Mouse (Mus musculus) kidney, adult 8-10 months (tissue): ENCODE measurements around the gene Ehbp1l1.

Source experiments
- DNase-seq, 2 experiments: peaks; one replicate each; pipeline ENCODE4 v3.0.0; 2022

Ehbp1l1 gene

DNA sequence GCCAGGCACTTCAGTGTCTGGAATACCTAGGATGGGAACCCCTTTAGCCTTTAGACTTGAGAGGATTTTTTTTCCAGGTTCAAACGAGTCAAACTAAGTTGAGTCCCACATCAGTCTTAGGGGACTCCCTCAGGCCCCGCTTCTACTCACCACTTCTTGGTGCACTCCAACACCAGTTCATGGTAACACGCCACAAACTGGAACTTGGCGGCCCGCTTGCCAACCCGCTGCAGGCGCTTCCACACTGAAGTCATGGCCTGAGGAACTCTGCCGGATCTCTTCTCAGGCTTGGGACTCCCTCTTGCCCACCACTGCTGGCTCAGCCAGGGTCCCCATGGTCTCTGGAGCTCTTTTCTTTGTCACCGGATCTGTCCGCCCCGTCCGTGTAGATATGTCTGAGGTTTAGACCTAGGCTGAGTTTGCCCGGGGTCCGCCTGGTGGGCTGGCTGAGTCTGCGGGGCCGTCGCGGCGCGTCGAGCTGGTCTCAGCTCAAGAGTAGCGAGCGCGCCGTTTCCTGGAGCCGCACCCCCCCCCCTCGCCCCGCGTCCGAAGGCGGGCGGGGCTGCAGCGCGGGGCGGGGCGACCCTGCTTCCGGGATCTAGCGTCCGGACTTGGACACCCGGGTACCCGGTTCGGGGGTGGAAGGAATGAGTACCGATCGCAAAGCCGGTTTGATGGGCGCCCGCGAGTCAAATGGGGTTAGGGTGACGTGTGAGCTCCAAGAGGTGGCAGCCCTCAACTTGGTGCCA, at the start of gene Ehbp1l1:
Ehbp1l1 (minus strand) TSS at position 551 of the 749 bp plus-strand sequence.
- peak in 1 of 2 experiments; percentile 55 for DNase-seq

DNA sequence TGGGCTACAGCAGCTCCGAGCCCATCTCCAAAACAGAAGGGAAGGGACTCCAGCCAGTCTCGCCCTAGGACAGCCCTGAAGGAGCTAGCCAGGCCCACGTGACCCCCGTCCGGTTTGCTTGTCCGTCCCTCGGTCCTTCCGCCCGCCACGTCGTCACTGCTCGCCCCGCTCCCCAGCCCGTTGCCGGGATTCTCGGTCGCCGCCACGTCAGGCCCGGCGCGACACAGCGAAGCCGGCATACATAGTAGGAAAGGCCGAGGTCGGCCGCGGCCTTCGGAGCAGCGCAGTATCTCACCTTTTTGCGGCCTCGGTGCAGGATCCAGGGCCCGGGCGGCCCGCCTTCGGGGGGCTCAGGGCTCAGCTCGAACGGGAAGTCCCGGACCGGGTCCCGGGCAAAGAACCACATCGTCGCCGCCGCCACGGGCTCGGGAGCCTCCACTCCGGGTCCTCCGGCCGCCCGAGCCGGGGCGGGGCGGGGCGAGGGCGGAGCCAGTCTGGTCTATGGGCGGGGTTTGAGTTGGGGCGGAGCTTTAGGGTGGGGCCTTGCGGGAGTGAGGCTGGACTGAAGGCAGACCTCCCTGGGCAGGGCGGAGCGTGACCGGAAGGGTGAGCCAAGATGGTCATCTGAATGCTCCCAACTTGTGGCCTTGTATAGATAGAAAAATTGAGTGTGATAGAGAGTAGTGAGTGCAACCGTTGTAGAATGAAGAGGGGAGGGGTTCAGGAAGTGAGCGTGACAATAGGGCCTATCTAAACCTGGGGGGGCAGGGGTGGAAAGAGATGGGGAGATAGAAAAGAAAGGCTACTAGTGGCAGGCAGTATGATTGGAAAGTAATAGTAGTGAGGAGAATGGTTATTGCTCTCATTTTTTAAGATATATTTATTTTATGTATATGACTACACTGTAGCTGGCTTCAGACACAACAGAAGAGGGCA, 45.1 kb upstream of the Ehbp1l1 start, which contains the start of gene Scyl1:
Scyl1 (minus strand) TSS at position 495 of the 936 bp plus-strand sequence.
- DNase-seq = peak; percentile 95 to 97

DNA sequence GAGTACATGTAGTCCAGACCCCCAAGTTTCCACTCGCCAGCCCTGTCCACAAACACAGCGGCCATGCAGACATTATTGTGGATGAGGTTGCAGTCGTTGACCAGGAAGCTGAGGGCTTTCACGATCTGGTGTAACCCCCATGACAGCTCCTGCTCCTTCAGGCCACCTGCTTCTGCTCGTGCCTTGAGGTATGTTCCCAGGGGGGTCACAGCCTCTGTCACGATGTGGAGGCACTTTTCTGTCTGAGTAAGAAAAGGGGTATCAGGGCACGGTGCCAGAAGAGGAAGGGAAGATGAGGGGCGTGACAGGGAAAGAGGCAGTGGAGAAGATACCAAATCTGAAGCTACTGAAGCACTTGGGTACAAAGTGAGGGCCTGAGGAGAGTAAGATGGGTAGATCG, 44.2 kb upstream of the Ehbp1l1 start:
- no peak for DNase-seq

DNA sequence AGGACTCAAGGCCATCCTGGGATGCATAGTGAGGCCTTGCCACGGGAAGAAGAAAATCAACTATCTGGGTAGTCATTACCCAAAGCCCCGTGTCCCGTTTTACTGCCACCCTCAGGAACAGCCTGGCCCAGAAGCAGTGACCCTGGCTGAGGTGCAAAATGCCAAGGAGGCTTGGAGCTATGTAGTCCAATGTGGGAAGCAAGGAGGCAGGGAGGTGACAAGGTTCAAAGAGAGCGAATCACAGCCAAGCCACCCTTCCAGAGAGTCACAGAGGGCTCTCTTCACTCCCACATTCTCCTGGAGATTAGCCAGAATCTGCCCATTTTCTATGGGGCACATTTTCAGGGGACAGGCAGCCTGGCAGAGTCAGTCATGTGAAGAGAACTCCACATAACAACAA, 41.2 kb upstream of the Ehbp1l1 start:
- DNase-seq = peak in 1 of 2 experiments; percentile 38

DNA sequence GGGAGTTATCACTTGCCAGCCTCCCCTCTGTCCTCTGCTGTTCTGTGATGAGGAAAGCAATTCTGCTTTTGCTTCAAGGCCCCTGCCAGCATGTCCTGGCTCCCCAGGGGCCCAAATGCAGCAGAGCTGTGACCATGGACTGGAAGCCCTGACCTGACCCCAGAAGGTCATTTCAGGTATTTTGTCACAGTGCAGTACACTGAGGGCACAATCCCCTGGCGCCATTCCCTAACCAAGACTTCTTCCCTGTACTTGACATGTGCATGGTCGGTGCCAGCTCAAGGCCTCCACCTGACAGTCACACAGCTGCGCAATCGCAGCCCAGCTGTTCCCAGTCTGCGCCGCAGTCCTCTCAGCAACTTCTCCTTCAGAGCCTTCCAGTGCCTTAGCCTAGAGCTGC, 37.0 kb upstream of the Ehbp1l1 start:
- no peak for DNase-seq

DNA sequence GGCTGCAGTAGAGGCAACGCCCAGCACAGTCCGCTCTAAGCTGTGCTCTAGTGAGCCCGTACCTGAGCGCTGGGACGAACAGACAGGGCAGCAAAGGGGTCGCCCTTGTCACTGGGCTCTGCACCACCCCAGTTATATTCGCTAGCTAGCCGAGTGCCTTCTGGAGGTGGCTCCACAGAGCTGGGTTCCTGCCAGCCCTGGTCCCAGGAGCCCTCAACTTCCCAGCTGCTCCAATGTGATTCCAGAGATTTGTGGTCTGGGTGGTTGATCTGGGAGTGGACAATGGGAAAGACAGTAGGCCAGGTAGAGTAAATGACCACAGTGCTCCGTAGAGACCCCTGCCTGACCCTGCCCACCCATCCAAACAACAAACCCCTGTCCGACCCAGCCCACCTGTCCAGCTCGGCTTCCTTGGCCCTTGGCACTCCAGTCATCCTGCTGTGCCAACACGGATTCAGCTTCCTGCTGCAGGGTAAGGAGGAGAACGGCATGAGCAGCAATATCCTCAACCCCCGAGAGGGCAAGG, 32.8 kb upstream of the Ehbp1l1 start:
- no peak for DNase-seq

DNA sequence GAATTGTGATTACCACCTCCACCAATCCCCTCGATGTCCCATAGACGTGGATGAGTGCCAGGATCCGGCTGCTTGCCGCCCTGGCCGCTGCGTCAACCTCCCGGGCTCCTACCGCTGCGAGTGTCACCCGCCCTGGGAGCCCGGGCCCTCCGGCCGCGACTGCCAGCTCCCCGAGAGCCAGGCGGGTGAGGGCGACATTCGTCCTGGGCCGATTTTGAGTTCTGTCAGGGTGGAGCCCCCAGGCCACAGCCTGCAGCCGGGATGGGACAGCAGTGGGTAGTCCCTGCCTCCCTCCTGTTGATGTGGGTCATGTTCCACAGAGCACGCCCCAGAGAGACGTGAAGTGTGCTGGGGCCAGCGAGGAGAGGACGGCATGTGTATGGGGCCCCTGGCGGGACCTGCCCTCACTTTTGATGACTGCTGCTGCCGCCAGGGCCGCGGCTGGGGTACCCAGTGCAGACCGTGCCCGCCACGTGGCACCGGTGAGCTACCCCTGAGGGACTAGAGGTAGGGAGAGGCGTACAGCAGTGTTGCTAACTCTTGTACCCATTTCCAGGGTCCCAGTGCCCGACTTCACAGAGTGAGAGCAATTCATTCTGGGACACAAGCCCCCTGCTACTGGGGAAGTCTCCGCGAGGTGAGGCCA, 31.0 kb upstream of the Ehbp1l1 start:
- no peak for DNase-seq

DNA sequence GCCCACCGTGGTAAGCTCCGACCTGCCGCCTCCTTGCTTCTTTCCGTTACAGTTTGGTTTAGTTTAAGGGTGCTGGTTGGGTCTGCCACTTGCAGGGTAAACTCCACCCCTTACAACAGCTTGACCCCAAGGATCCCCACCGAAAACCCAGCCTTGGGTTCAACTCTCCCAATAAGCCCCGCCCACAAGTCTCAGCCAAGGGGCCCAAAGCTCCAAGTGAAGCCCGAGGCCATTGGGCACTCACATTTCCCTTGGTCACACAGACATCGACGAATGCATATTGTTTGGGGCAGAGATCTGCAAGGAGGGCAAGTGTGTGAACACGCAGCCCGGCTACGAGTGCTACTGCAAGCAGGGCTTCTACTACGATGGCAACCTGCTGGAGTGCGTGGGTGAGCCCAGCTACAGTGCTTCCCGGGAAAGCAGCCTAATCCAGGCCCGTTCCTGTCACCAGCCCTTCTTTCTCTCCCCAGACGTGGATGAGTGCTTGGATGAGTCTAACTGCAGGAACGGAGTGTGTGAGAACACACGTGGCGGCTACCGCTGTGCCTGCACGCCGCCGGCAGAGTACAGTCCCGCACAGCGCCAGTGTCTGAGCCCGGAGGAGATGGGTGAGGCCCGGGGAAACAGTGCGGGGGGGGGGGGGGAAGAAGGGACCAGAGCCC, 30.3 kb upstream of the Ehbp1l1 start:
- no peak for DNase-seq

DNA sequence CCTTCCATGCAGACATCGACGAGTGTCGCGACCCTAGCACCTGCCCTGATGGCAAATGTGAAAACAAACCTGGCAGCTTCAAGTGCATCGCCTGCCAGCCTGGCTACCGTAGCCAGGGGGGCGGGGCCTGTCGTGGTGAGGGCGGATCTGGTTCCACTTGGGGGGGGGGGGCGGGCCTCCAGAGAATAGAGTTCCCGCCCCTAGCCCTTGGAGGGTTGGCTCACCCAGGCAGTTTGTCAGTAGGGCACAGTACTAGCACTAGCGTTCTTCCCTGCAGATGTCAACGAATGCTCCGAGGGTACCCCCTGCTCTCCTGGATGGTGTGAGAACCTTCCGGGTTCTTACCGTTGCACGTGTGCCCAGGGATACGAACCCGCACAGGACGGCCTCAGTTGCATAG, 25.6 kb upstream of the Ehbp1l1 start:
- peak; percentile 44 to 59 for DNase-seq

DNA sequence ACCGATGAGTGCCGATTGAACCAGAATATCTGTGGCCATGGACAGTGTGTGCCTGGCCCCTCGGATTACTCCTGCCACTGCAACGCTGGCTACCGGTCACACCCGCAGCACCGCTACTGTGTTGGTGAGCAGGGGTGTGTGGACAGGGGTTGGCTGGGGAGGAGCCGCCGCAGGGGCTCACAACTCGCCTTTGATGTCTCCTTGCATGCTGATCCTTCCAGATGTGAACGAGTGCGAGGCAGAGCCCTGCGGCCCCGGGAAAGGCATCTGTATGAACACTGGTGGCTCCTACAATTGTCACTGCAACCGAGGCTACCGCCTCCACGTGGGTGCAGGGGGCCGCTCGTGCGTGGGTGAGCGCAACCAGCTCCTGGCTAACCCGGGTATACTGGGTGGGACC, 24.8 kb upstream of the Ehbp1l1 start:
- DNase-seq = no peak

DNA sequence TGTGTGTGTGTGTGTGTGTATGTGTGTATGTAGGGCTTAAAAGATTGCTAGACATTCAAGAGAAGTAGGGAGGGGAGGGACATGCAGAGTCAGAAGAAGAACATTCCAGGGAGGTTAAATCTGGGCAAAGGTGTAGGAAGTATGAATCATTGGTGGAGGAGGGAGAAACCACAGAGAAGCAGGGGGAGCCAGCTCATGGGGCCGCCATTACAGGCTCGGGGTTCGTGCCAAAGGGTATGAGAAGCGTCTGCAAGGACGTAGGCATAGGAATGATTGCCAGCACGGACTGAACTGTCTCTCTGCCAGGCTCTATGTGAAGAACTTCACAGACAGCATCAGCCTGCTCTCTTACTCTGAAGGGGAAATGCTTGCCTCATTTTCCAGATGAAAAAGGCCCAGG, 23.4 kb upstream of the Ehbp1l1 start:
- no peak for DNase-seq

DNA sequence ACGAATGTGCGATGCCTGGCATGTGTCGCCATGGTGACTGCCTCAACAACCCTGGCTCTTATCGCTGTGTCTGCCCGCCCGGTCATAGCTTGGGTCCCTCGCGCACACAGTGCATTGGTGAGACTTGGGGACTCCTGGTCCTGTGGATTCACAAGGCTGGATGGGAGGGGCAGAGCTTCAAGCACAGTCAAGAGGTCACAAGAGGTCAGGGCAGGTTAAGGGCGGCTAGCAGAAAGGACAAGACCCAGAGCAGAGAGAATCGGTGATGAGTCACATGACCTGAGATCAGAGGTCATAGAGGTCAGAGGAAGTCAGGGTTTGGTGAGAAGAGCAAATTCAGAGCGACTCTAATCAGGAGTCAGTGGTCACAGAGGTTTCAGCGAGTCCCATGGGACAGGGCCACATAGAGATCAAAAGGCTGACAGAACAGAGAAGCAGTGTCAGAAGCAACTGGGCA, 20.8 kb upstream of the Ehbp1l1 start:
- DNase-seq = no peak

DNA sequence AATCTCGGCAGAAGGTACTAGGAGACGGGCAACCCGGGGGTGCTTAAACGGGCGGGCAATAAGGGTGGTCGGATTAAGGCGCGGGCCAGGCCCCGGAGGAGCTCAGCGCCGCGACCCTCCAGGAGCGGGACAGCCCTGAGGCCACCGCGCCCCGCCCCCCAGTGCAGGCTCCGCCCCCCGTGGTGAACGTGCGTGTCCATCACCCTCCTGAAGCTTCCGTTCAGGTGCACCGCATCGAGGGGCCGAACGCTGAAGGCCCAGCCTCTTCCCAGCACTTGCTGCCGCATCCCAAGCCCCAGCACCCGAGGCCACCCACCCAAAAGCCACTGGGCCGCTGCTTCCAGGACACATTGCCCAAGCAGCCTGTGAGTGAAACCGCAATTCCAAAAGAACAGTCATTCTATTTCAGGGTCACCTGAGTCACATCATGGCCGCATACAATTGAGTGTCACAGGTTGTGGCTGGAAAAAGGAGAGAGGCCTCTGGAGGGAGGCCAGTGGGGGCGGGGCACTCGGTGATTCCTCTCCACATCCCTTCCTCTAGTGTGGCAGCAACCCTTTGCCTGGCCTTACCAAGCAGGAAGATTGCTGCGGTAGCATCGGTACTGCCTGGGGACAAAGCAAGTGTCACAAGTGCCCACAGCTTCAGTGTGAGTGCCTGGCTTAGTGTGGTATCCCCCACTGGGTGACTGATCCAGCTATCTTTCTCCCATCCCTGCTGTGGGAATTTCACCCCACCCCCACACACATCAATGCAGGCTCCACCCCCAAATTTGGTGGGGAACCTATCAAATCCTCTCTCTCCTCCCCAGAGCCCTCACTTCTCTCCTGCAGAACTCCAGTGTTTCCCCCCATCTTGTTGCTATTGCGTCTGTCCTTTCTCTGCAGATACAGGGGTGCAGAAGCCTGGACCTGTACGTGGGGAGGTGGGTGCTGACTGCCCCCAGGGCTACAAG, 19.9 kb upstream of the Ehbp1l1 start:
- DNase-seq = no peak

DNA sequence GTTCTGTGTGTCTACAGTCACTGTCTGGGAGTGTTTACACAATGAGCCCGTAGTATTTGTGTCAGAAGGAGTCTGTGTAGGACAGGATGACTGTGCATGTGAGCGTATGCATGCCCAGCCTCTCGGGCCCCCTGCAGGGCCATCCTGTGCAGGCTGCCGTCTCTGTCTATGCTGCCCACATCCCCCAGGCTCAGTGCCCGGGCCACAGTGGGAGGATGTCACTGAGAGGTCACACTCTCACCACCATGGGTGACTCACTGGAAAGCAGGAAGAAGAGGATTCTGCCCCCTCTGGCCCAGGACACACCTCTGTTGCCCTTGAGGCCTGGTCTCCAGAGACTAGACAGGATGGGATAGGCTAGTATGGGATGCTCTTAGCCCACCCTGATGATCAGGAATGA, 17.5 kb upstream of the Ehbp1l1 start:
- DNase-seq = no peak

DNA sequence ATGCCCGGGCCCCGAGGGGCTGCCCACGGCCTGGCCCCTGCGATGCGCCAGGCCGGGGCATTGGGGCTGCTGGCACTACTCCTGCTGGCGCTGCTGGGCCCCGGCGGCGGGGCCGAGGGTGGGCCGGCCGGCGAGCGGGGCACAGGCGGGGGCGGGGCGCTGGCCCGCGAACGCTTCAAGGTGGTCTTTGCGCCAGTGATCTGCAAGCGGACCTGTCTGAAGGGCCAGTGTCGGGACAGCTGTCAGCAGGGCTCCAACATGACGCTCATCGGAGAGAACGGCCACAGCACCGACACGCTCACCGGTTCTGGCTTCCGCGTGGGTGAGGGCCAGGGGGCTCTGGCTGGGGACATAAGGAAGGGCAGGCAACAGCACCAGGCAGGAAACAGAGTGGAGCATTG, 16.1 kb upstream of the Ehbp1l1 start:
- no peak for DNase-seq

DNA sequence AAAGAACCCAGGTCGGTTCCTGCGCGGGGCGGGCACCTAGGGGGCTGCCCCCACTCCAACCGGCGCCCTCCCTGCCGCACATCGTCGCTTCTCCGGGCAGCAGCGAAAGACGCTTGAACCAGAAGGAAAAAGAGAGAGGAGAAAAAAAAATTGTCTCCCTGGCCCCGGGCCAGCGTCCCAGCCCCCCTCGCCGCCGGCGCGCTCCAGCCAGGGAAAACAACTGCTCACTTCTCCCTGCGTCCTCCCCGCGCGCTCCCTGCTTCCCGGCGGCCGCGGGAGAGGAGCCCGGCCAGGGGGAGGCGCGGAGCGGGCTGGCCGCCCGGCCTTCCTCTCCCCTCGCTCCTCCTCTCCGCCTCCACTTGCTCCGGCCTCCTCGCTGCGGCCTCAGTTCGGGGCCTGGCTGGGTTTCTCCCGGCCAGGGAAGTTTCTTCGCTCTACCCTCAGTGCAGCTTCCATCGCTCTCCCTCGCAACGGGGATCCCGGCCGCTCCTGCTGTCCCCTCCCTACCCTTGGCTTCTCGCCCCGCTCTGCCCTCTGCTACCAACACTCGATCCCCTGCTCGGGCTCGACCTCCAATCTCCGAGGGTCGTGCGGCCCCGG, 15.6 kb upstream of the Ehbp1l1 start:
- DNase-seq = peak; percentile 62 to 65

DNA sequence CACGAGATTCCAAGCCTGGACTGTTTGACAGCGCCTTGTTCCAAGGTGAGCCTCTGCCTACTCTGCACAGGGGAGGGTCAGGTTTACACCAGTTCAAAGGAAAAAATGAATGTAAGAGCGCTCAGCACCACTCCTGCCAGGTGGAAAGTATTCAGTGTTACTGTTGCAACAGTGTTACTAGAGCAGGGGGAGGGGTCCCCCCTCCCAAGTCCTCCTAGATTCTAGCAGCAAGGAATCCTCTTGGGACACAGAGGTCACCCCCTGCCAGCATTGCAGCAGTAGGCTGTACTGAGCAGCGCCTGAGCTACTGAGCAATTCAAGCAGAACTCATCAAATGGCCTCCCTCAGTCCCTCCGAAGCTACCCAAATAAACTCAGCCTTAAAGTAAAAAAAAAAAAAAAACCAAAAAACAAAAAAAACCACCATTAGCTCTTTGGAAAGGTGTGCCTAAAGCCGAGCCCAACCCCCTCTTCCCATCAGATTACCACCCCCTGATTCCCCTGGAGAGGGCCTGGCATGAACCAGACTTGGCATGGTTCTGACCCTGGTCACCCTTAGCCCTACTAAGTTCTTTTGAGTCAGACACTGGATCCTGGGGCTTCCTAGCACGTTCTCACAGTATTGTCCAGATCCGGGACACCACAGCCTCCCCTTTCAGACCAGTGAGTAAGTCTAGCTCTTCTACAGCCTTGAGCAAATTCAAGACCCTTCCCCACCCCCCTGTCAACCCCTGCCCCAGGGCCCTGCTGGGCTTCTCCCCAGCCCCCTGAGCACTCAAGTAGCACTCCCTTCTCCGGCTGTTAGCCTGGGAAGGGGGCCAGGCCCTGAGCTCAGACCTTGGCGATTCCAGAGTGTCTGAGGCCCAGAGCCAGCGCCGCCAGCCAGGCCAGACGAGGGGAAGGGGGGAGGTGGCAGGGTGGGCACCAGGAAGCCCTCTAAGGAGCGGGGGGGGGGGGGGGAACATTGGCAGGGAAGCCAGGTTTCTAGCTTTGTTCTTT, 14.5 kb upstream of the Ehbp1l1 start, which contains the start of gene Ltbp3:
Ltbp3 (plus strand) TSS at position 585 of the 998 bp plus-strand sequence.
- peak in 1 of 2 experiments; percentile 34 for DNase-seq

DNA sequence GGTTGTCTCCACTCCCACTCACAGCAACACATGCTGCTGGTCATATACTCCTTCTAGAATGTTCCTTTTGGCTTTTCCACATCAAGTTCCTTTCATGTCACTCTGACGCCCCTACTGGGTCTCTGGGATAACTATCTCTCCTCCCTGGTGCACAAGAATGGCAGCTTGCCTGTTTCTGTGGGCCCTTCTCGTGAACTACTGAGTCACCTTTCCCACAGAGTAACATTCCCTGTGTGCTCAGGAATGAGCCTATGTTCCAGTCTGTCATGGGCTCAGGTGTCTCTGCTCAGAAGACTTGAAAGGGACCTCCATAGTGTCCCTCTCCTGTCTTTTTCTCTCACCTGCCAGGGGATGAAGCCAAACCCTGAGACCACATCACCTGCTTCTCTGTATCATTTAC, 13.3 kb upstream of the Ehbp1l1 start:
- no peak for DNase-seq

DNA sequence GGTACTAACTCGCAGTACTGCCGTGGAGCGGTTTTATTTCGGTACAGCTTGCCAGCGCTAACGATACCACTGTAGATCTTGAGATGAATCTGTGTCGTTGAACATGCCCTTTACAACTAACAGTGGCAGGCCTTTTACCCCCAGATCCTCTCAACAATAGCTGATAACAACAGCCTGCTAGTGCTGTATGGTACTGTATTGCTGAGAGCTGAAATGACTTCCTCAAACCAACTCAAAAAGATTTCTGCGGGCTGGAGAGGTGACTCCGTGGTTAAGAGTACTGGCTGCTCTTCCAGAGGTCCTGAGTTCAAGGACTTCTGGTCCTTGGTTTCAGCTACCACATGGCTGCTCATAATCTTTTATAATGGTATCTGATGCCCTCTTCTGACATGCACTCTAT, 8.2 kb upstream of the Ehbp1l1 start:
- no peak for DNase-seq
